In genomic region chr9:106428719-106429220, GRCm38 (mm10) we compare ENCODE assay signal across 7 mouse cellular contexts. TPM values are rescaled to one million over a fixed set of nuclear protein-coding genes. Genes with fewer than 3 reads are reported as not detected.
DNase-seq lines count a peak whose midpoint lies in the region; ATAC-seq and TF ChIP-seq lines count a peak whose summit lies in the region.

No protein-coding gene starts in this region.

- WGBS in thymus, adult 2 months: 7% methylated on average over 11 of the region's 11 CpGs
- WGBS in limb, embryonic 15.5 days: 16% methylated on average over 11 of the region's 11 CpGs
- 3% methylated on average over 11 of the region's 11 CpGs for WGBS in small intestine, adult 2 months

- no peaks in the 10 kb centered on the region for H3K27me3 ChIP-seq in thymus, adult 2 months (ENCODE audit: control insufficient read depth, insufficient read depth, low read length)
- no peaks in the 10 kb centered on the region for H3K27me3 ChIP-seq in limb, embryonic 15.5 days
- no peaks in the 10 kb centered on the region for H3K27me3 ChIP-seq in small intestine, adult 2 months (ENCODE audit: control insufficient read depth, insufficient read depth, low read length)

- H3K4me1 ChIP-seq in thymus, adult 2 months (replicated peaks; ENCODE audit: control insufficient read depth, insufficient read depth, low read length): peaks cover 10% of the 10 kb centered on the region; the same call in 1 of the 2 replicates
- H3K4me1 ChIP-seq in limb, embryonic 15.5 days: peaks cover 18% of the 10 kb centered on the region
- peaks cover 24% of the 10 kb centered on the region for H3K4me1 ChIP-seq in small intestine, adult 2 months (ENCODE audit: control insufficient read depth, insufficient read depth, insufficient read length, low read length)

- peak overlapping the region; percentile 86 for H3K27ac ChIP-seq in thymus, adult 2 months (ENCODE audit: control insufficient read depth, insufficient read depth, low read length)
- H3K27ac ChIP-seq in limb, embryonic 15.5 days: peak overlapping the region; percentile 96
- H3K27ac ChIP-seq in small intestine, adult 2 months (ENCODE audit: insufficient read depth, low read depth, low read length): peak overlapping the region; percentile 65

- peak overlapping the region; percentile 74 for H3K4me2 ChIP-seq in limb, embryonic 15.5 days

- no peak for DNase-seq in thymus, adult 2 months
- DNase-seq in thymus, adult 18-20 months: no peak
- no peak for DNase-seq in thymus, postnatal 25 days
- no peak for DNase-seq in kidney, adult 18-20 months

- H3K9me3 ChIP-seq in limb, embryonic 15.5 days: no peaks in the 10 kb centered on the region

- H3K4me3 ChIP-seq in thymus, adult 2 months (ENCODE audit: control insufficient read depth, insufficient read depth, low read length): peak overlapping the region; percentile 87
- peak overlapping the region; percentile 76 for H3K4me3 ChIP-seq in limb, embryonic 15.5 days
- H3K4me3 ChIP-seq in small intestine, adult 2 months (ENCODE audit: low read depth, low read length): peak overlapping the region; percentile 86

- TF ChIP-seq CTCF in thymus, adult 2 months (IDR thresholded peaks at IDR 0.05; ENCODE audit: borderline replicate concordance, control insufficient read depth, extremely low read depth, insufficient read depth, low read length, poor library complexity): no peak
- TF ChIP-seq CTCF in small intestine, adult 2 months (IDR thresholded peaks at IDR 0.05; ENCODE audit: extremely low read depth, insufficient read length, insufficient replicate concordance, low read depth, low read length): no peak

- peak; percentile 52 for ATAC-seq in erythroid progenitor cell, adult 5-6 weeks (replicated peaks; ENCODE audit: low FRiP score, poor library complexity, severe bottlenecking)
- ATAC-seq in limb, embryonic 15.5 days (ENCODE audit: insufficient number of reproducible peaks, low FRiP score, low TSS enrichment, low read depth): peak; percentile 37

- no peak for TF ChIP-seq POLR2A in thymus, adult 2 months (IDR thresholded peaks at IDR 0.05; ENCODE audit: control insufficient read depth, extremely low read depth, insufficient read depth, low read length, poor library complexity)
- no peak for TF ChIP-seq POLR2A in small intestine, adult 2 months (IDR thresholded peaks at IDR 0.05; ENCODE audit: low read depth, low read length)

- H3K9ac ChIP-seq in limb, embryonic 15.5 days: peak overlapping the region; percentile 37

- peaks cover 12% of the 10 kb centered on the region for H3K36me3 ChIP-seq in thymus, adult 2 months (ENCODE audit: control insufficient read depth, insufficient read depth, low read length)
- H3K36me3 ChIP-seq in limb, embryonic 15.5 days: peaks cover 30% of the 10 kb centered on the region
- peaks cover 25% of the 10 kb centered on the region for H3K36me3 ChIP-seq in small intestine, adult 2 months (ENCODE audit: control insufficient read depth, insufficient read depth, low read length)

RNA-seq across cellular contexts. Expression of gene Rpl29, which starts 0.5 kb away (rescaled TPM):
- 524 and 548 TPM in 2 replicates for polyA plus RNA-seq in thymus, adult 2 months (2012; rRNA removed)
- 733 and 902 TPM in 2 replicates for total RNA-seq in erythroid progenitor cell, adult 5-6 weeks (2015; ENCODE audit: low replicate concordance)
- total RNA-seq in erythroid progenitor cell, adult 5-6 weeks (2017; ENCODE audit: low replicate concordance): 361 and 381 TPM in 2 replicates
- polyA plus RNA-seq in limb, embryonic 15.5 days (2015; fragmentation: Nextera tagmentation; extraction: Ambion mirVana): 786 and 956 TPM in 2 replicates
- polyA plus RNA-seq in small intestine, adult 2 months (2012; rRNA removed): 259 and 390 TPM in 2 replicates

RNA-seq across cellular contexts. Expression of gene Acy1, which starts 9.3 kb away (rescaled TPM):
- 11.0 and 12.5 TPM in 2 replicates for polyA plus RNA-seq in thymus, adult 2 months (2012; rRNA removed)
- total RNA-seq in erythroid progenitor cell, adult 5-6 weeks (2015; ENCODE audit: low replicate concordance): 2.9 TPM in 1 of 2 replicates, not detected in the other
- 0.30 and 0.39 TPM in 2 replicates for total RNA-seq in erythroid progenitor cell, adult 5-6 weeks (2017; ENCODE audit: low replicate concordance)
- 42.2 and 48.6 TPM in 2 replicates for polyA plus RNA-seq in limb, embryonic 15.5 days (2015; fragmentation: Nextera tagmentation; extraction: Ambion mirVana)
- polyA plus RNA-seq in small intestine, adult 2 months (2012; rRNA removed): 45.3 and 120 TPM in 2 replicates

RNA-seq across cellular contexts. Expression of gene Abhd14b, which starts 18.5 kb away (rescaled TPM):
- polyA plus RNA-seq in thymus, adult 2 months (2012; rRNA removed): 21.6 and 29.3 TPM in 2 replicates
- total RNA-seq in erythroid progenitor cell, adult 5-6 weeks (2015; ENCODE audit: low replicate concordance): 1.3 TPM in 1 of 2 replicates, not detected in the other
- total RNA-seq in erythroid progenitor cell, adult 5-6 weeks (2017; ENCODE audit: low replicate concordance): 0.91 TPM in 1 of 2 replicates, not detected in the other
- polyA plus RNA-seq in limb, embryonic 15.5 days (2015; fragmentation: Nextera tagmentation; extraction: Ambion mirVana): 38.9 and 40.8 TPM in 2 replicates
- 40.3 and 53.1 TPM in 2 replicates for polyA plus RNA-seq in small intestine, adult 2 months (2012; rRNA removed)

RNA-seq across cellular contexts. Expression of gene Abhd14a, which starts 18.7 kb away (rescaled TPM):
- polyA plus RNA-seq in thymus, adult 2 months (2012; rRNA removed): 18.1 and 19.8 TPM in 2 replicates
- 3.2 and 3.4 TPM in 2 replicates for total RNA-seq in erythroid progenitor cell, adult 5-6 weeks (2015; ENCODE audit: low replicate concordance)
- total RNA-seq in erythroid progenitor cell, adult 5-6 weeks (2017; ENCODE audit: low replicate concordance): 0.77 and 2.0 TPM in 2 replicates
- 75.0 TPM in 2 replicates for polyA plus RNA-seq in limb, embryonic 15.5 days (2015; fragmentation: Nextera tagmentation; extraction: Ambion mirVana)
- polyA plus RNA-seq in small intestine, adult 2 months (2012; rRNA removed): 17.2 and 28.9 TPM in 2 replicates

RNA-seq across cellular contexts. Expression of gene Pcbp4, which starts 24.3 kb away (rescaled TPM):
- 45.1 and 59.9 TPM in 2 replicates for polyA plus RNA-seq in thymus, adult 2 months (2012; rRNA removed)
- 9.2 TPM in 1 of 2 replicates, not detected in the other for total RNA-seq in erythroid progenitor cell, adult 5-6 weeks (2015; ENCODE audit: low replicate concordance)
- total RNA-seq in erythroid progenitor cell, adult 5-6 weeks (2017; ENCODE audit: low replicate concordance): not detected in 2 replicates
- 83.2 and 91.4 TPM in 2 replicates for polyA plus RNA-seq in limb, embryonic 15.5 days (2015; fragmentation: Nextera tagmentation; extraction: Ambion mirVana)
- polyA plus RNA-seq in small intestine, adult 2 months (2012; rRNA removed): 20.4 and 21.1 TPM in 2 replicates
